Mouse (Mus musculus): Measurements from ENCODE around the gene D630039A03Rik. TPM values are rescaled to one million over a fixed set of nuclear protein-coding genes. Genes with fewer than 3 reads are reported as not detected.

Gene D630039A03Rik
- polyA plus RNA-seq, 1 experiment from 2014 or later: 0.20 TPM

GRCm38 (mm10) chr4:57924556-57925071 lies 8.5 kb upstream of the D630039A03Rik start:
- no peaks in the 10 kb centered on the region for H3K27me3 ChIP-seq (ENCODE audit: control insufficient read depth, insufficient read depth, low read length)
- H3K27ac ChIP-seq (replicated peaks in 1 of 2; ENCODE audit: control insufficient read depth in 1 of 2, insufficient read depth in 1 of 2, low read depth in 2 of 2, low read length in 2 of 2): no peak overlapping the region
- no peaks in the 10 kb centered on the region; a peak in 1 of 4 replicates for H3K4me1 ChIP-seq (ENCODE audit: control insufficient read depth in 2 of 2, insufficient read depth in 2 of 2, low read length in 2 of 2)
- no peak overlapping the region for H3K9ac ChIP-seq (ENCODE audit: low read length)
- WGBS: 81% methylated on average over 6 of the region's 6 CpGs
- no peak for ATAC-seq (ENCODE audit: insufficient number of reproducible peaks, insufficient read depth, low FRiP score, low read depth)
- H3K9me3 ChIP-seq (ENCODE audit: control insufficient read depth, low read length): no peaks in the 10 kb centered on the region
- H3K4me2 ChIP-seq (ENCODE audit: low read length): no peak overlapping the region
- no peaks in the 10 kb centered on the region for H3K36me3 ChIP-seq (ENCODE audit: control insufficient read depth, insufficient read depth, low read length)
- no peak overlapping the region for H3K4me3 ChIP-seq (ENCODE audit: control insufficient read depth in 1 of 2, insufficient read depth in 1 of 2, low read depth in 1 of 2, low read length in 2 of 2)

DNA sequence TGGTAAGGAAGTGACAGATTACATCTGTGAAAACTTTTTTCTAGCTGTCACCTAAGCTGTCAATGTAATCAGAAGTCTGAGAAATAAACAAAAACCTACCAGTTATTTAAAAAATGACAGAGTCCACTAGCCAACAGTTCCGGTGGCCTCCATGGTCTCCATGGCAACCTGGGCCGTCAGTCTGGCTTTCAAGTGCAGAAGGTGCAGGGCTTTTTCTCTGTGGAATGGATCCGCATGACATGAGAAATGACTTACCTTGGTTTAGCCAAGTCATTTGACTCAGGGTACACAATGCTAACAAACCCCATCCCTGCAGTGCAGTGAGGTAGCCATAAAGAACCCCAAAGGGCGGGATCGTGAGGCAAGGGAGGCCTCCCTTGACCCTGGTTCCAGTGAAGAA lies 6.1 kb upstream of the D630039A03Rik start:
- H3K9me3 ChIP-seq (ENCODE audit: control insufficient read depth, low read length): no peaks in the 10 kb centered on the region

GRCm38 (mm10) chr4:57920522-57920921 lies 4.4 kb upstream of the D630039A03Rik start:
- Histone ChIP-seq H3K9me3 (ENCODE audit: control insufficient read depth, low read length) (no peaks in the 10 kb centered on the region), H3K4me3 (ENCODE audit: control insufficient read depth in 1 of 2, insufficient read depth in 1 of 2, low read depth in 1 of 2, low read length in 2 of 2) (no peak overlapping the region), H3K4me1 (ENCODE audit: control insufficient read depth in 2 of 2, insufficient read depth in 2 of 2, low read length in 2 of 2) (peaks cover 11 to 12% of the 10 kb centered on the region in 2 experiments), H3K27me3 (ENCODE audit: control insufficient read depth, insufficient read depth, low read length) (no peaks in the 10 kb centered on the region), H3K36me3 (ENCODE audit: control insufficient read depth, insufficient read depth, low read length) (no peaks in the 10 kb centered on the region), H3K27ac (replicated peaks in 1 of 2; ENCODE audit: control insufficient read depth in 1 of 2, insufficient read depth in 1 of 2, low read depth in 2 of 2, low read length in 2 of 2) (no peak overlapping the region), H3K9ac (ENCODE audit: low read length) (no peak overlapping the region), H3K4me2 (ENCODE audit: low read length) (no peak overlapping the region)
- ATAC-seq (ENCODE audit: insufficient number of reproducible peaks, insufficient read depth, low FRiP score, low read depth): no peak
- 71% methylated on average over 1 of the region's 1 CpGs for WGBS

More for the DNA sequence above, 6.1 kb upstream of the D630039A03Rik start:
- Histone ChIP-seq H3K9ac (ENCODE audit: low read length) (no peak overlapping the region), H3K4me1 (ENCODE audit: control insufficient read depth in 2 of 2, insufficient read depth in 2 of 2, low read length in 2 of 2) (no peaks in the 10 kb centered on the region; a peak in 1 of 4 replicates), H3K36me3 (ENCODE audit: control insufficient read depth, insufficient read depth, low read length) (no peaks in the 10 kb centered on the region), H3K27me3 (ENCODE audit: control insufficient read depth, insufficient read depth, low read length) (no peaks in the 10 kb centered on the region), H3K4me3 (ENCODE audit: control insufficient read depth in 1 of 2, insufficient read depth in 1 of 2, low read depth in 1 of 2, low read length in 2 of 2) (no peak overlapping the region), H3K27ac (replicated peaks in 1 of 2; ENCODE audit: control insufficient read depth in 1 of 2, insufficient read depth in 1 of 2, low read depth in 2 of 2, low read length in 2 of 2) (no peak overlapping the region), H3K4me2 (ENCODE audit: low read length) (no peak overlapping the region)
- no peak for ATAC-seq (ENCODE audit: insufficient number of reproducible peaks, insufficient read depth, low FRiP score, low read depth)
- 72% methylated on average over 5 of the region's 5 CpGs for WGBS

GRCm38 (mm10) chr4:57919494-57920423 lies 3.7 kb upstream of the D630039A03Rik start:
- no peaks in the 10 kb centered on the region for H3K36me3 ChIP-seq (ENCODE audit: control insufficient read depth, insufficient read depth, low read length)
- ATAC-seq (ENCODE audit: insufficient number of reproducible peaks, insufficient read depth, low FRiP score, low read depth): no peak
- H3K4me2 ChIP-seq (ENCODE audit: low read length): no peak overlapping the region
- H3K27me3 ChIP-seq (ENCODE audit: control insufficient read depth, insufficient read depth, low read length): no peaks in the 10 kb centered on the region
- WGBS: 33% methylated on average over 8 of the region's 8 CpGs
- H3K4me1 ChIP-seq (ENCODE audit: control insufficient read depth in 2 of 2, insufficient read depth in 2 of 2, low read length in 2 of 2): peaks cover 12 to 17% of the 10 kb centered on the region in 2 experiments
- no peak overlapping the region for H3K27ac ChIP-seq (replicated peaks in 1 of 2; ENCODE audit: control insufficient read depth in 1 of 2, insufficient read depth in 1 of 2, low read depth in 2 of 2, low read length in 2 of 2)
- H3K9me3 ChIP-seq (ENCODE audit: control insufficient read depth, low read length): no peaks in the 10 kb centered on the region
- H3K9ac ChIP-seq (ENCODE audit: low read length): no peak overlapping the region
- H3K4me3 ChIP-seq (ENCODE audit: control insufficient read depth in 1 of 2, insufficient read depth in 1 of 2, low read depth in 1 of 2, low read length in 2 of 2): no peak overlapping the region

- WGBS: 70% methylated on average over 4 of the region's 4 CpGs
- Histone ChIP-seq H3K4me2 (ENCODE audit: low read length) (peak overlapping the region; percentile 66), H3K4me1 (ENCODE audit: control insufficient read depth in 2 of 2, insufficient read depth in 2 of 2, low read length in 2 of 2) (peaks cover 14 to 17% of the 10 kb centered on the region in 2 experiments), H3K27ac (replicated peaks in 1 of 2; ENCODE audit: control insufficient read depth in 1 of 2, insufficient read depth in 1 of 2, low read depth in 2 of 2, low read length in 2 of 2) (no peak overlapping the region), H3K36me3 (ENCODE audit: control insufficient read depth, insufficient read depth, low read length) (no peaks in the 10 kb centered on the region), H3K27me3 (ENCODE audit: control insufficient read depth, insufficient read depth, low read length) (no peaks in the 10 kb centered on the region), H3K9me3 (ENCODE audit: control insufficient read depth, low read length) (peaks cover 5% of the 10 kb centered on the region; the same call in 1 of the 2 replicates), H3K4me3 (ENCODE audit: control insufficient read depth in 1 of 2, insufficient read depth in 1 of 2, low read depth in 1 of 2, low read length in 2 of 2) (0 out of 4 replicates have a peak overlapping the region, but pooled peaks have one; percentile 18 to 24), H3K9ac (ENCODE audit: low read length) (no peak overlapping the region)
- no peak for ATAC-seq (ENCODE audit: insufficient number of reproducible peaks, insufficient read depth, low FRiP score, low read depth)
These were observed 614 bp upstream of the D630039A03Rik start for GRCm38 (mm10) chr4:57916711-57917110.

DNA sequence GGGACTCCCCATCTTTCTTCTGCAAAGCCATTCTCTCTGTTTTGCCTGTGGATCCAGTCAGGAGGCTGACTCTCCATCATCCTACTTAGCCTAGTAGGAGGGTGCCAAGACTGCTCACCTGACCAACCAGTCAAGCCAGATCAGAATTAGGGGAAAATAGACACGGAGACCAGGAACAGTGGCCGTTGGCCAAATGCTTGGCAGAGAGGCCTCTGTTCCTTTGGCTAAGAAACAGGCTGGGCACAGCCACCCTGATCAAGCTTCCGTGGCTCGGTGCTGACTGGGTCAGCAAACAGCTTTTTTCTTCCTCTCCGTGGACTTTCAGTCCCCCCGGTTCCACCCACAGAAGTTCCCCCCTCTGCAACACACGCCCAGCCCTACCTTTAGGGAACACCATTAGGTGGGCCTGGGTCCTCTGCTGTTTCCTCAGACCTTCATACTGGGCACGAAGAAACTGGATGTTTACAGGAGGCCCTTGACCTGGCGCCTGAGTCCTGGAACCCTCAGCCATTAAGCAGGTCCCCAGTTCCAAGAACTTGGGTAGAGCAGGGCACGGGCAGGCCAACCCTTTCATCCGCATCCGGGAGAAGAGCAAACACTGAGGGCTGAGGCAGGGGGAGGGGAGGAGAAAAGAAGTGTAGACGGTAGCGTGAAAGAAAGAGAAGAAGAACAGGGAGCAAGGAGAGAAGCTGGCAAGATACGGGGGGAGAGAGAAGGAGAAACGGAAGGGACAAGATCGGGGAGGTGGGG lies 706 bp downstream of the D630039A03Rik start:
- H3K36me3 ChIP-seq (ENCODE audit: control insufficient read depth, insufficient read depth, low read length): no peaks in the 10 kb centered on the region
- H3K4me2 ChIP-seq (ENCODE audit: low read length): peak overlapping the region; percentile 66
- no peak for ATAC-seq (ENCODE audit: insufficient number of reproducible peaks, insufficient read depth, low FRiP score, low read depth)
- H3K27me3 ChIP-seq (ENCODE audit: control insufficient read depth, insufficient read depth, low read length): no peaks in the 10 kb centered on the region
- peaks cover 14 to 17% of the 10 kb centered on the region in 2 experiments for H3K4me1 ChIP-seq (ENCODE audit: control insufficient read depth in 2 of 2, insufficient read depth in 2 of 2, low read length in 2 of 2)
- peaks cover 5% of the 10 kb centered on the region; the same call in 1 of the 2 replicates for H3K9me3 ChIP-seq (ENCODE audit: control insufficient read depth, low read length)
- peak overlapping the region; percentile 18 to 24; a peak in 3 of 4 replicates for H3K4me3 ChIP-seq (ENCODE audit: control insufficient read depth in 1 of 2, insufficient read depth in 1 of 2, low read depth in 1 of 2, low read length in 2 of 2)
- 35% methylated on average over 17 of the region's 17 CpGs for WGBS
- peak overlapping the region; percentile 38; the same call in 1 of the 2 replicates for H3K9ac ChIP-seq (ENCODE audit: low read length)
- H3K27ac ChIP-seq (replicated peaks in 1 of 2; ENCODE audit: control insufficient read depth in 1 of 2, insufficient read depth in 1 of 2, low read depth in 2 of 2, low read length in 2 of 2): no peak overlapping the region

Measured in heart, embryonic 14.5 days (tissue).